Mouse (Mus musculus) layer of hippocampus, adult 2 months (tissue): ENCODE measurements at regions not wholly inside any gene's neighbourhood (a gene's known extent, or its start where the extent isn't known, plus 50 kb on each side); places are given as distances from the start of the nearest gene placed in this dataset.
A peak's percentile ranks its signal among the peaks of the same experiment; 100 is the strongest.

Experiments
- DNase-seq, 2 experiments: peaks; one replicate each; pipeline ENCODE4 v3.0.0; 2022; ENCODE audit warnings: low spot score in 2 of 2
- H3K27ac ChIP-seq: fragments of 200-600 bp; 2 replicates; pipeline ENCODE4 v1.8.1; 2022
- H3K4me3 ChIP-seq: fragments of 200-600 bp; 2 replicates; pipeline ENCODE4 v1.8.1; 2022; ENCODE audit warnings: mild to moderate bottlenecking
- CTCF ChIP-seq: fragments of 200-600 bp; conservative IDR thresholded peaks from 2 replicates; pipeline ENCODE4 v1.8.1; 2022; ENCODE audit warnings: antibody characterized with exemption, mild to moderate bottlenecking, moderate library complexity

DNA sequence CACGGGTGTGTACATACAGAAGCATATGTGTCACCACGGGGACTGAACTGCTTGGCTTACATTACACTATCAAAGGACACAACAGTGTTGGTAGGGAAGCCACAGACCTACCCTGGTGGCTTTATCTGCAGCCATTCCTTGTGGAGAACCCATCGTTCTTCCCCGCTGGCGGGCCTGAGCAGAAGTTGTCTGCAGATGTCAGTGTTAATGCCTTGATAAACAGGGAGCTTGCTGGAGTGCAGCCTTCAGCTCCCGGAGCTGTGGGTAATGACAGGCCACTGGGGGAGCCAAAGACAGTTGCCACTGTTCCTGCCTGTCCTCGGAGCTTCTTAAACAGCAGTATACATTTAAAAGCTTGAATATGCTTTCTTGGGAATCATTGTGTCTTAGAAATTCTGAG is 115.9 kb downstream of the H2al1j start:
- no peak overlapping the region for H3K27ac ChIP-seq
- peak; percentile 53 for TF ChIP-seq CTCF
- H3K4me3 ChIP-seq, result no peak overlapping the region
- DNase-seq, result no peak

DNA sequence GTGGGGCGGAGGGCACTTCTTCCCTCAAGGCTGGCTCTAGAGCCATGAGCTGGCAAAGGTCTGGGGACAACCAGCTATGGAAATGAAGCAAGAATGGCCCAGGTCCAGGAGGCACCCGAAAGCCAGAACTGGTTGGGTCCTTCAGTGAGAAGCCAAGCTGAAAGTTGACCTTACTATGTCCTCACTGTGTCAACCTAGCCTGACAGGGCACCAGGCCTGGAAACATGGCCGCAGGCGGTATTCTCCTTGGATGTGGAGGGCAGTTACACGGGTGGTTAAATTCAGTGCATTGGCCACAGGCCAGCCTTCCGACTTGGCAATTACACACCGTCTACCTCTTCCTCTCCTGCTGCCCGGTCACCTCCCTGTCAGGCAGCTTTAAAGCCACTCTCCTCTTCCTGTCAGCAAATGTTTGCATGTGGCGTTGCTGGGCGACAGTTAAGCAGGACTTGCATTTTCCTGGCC is 116.7 kb downstream of the H2al1j start:
- DNase-seq, result no peak
- no peak overlapping the region for H3K4me3 ChIP-seq
- TF ChIP-seq CTCF, result no peak
- no peak overlapping the region for H3K27ac ChIP-seq

DNA sequence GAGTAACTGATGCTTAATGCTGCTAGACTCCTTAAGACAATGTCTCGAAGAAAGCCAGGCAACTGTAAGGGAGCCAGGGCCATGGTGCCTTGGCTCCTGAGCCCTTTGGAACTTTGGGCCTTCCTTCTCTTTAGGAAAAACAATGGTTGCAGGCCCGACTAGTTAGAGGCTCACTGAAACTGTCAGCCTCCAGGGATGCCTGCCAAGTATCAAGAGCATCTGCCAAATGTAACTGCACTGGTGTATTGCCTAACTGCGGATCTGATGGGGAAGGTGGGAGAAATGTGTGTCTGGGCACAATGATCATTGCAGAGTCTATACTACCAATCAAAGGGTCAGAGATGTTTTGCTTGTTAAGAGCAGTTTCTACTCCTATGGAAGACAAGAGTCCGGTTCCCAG is 121.1 kb downstream of the H2al1j start:
- DNase-seq, result peak; percentile 45 to 48
- no peak for TF ChIP-seq CTCF
- Histone ChIP-seq H3K27ac (no peak overlapping the region), H3K4me3 (no peak overlapping the region)

DNA sequence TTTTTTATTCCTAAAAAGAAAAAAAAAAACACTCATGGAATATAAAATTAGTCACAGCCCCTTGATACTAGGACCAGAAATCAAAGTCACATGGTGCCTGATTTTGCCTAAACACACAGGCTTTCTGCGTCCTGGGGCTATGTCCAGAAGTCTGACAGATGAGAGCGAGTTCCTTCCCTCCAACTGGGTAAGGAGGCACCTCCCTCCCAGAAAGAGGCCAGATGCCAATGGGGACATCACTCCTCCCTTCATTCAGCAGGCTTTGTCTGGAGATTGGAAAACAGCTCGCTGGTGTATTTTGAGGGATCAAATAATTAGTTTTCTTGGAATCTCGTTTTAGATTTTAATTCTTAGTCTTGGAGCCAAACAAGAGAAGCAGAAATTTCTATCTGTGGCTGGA is 130.9 kb downstream of the H2al1j start:
- no peak overlapping the region for H3K4me3 ChIP-seq
- no peak overlapping the region for H3K27ac ChIP-seq
- TF ChIP-seq CTCF, result no peak
- DNase-seq, result no peak

DNA sequence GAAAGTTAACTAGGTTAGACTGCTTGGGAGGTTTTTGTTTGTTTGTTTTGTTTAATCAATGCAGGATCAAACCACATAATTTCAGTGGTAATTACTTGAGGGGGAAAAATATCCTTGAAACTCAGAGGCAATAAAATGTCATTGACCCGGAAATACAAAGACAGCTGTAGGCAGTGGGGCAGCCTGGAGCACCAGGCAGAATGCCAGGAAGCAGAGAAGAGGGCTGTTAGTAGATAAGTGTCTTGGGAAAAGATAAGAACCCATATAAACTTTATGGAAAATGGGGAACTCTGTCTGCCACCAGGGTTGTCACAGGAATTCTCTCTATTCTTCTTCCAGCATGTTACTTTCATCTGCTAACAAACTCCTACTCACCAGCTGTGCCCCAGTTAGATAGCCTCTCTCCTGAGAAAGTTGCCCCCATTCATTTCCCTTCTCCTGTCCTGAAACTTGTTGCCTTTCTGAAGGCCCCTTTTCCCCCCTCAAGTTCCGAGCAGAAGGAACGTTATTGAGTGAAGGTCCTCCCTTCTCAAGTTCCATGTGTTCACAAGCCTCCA is 136.4 kb downstream of the H2al1j start:
- no peak overlapping the region for H3K27ac ChIP-seq
- TF ChIP-seq CTCF, result no peak
- H3K4me3 ChIP-seq, result no peak overlapping the region
- no peak for DNase-seq

DNA sequence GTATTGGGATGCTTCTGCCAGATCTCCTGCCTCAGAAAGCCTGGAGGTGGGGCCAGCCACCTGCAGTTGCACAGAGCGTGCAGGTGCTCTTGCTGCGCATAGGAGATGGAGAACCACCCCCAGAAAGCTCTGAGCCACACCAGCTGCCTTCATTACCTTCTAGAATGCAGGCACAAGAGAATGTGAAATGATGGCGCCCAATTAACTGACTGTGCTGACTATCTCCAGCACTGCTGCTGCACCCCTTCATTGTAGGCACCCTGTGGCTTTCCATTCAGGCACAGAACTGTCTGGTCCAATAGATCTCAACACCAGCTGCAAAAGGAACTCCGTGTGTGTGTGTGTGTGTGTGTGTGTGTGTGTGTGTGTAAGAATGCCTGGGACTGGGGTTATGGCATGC is 138.6 kb downstream of the H2al1j start:
- no peak overlapping the region for H3K4me3 ChIP-seq
- H3K27ac ChIP-seq, result no peak overlapping the region
- TF ChIP-seq CTCF, result no peak
- DNase-seq, result no peak

DNA sequence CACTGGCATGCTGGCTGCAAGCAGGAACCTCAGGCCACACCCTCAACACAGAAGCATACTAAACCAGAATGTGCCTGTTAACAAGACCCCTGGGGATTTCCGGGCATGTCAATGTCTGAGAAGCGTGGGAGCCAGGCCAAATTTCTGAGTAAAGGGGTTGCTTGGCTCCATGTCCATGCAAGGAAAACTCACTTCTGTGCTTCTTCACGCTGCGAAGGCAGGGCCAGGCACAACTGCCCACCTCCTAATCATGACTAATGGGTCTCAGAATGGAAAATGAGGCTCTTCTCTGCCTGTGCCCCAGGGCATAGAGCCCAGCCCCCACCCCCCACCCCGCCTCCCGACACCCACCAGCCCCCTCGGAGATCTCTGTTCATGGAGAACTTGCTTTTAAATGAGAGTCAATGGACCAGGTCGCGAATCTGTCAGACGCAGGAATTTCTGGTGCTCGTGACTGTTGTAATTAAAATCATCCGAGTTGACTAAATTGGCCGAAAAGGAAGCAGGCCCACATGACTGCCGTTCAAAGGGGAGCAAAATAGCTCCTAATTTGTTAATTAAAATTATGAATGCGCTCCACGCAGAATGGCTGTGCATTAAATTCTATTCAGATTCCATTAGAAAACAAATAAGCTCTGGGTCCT is 152.2 kb downstream of the H2al1j start:
- Histone ChIP-seq H3K4me3 (no peak overlapping the region), H3K27ac (no peak overlapping the region)
- no peak for DNase-seq
- no peak for TF ChIP-seq CTCF

DNA sequence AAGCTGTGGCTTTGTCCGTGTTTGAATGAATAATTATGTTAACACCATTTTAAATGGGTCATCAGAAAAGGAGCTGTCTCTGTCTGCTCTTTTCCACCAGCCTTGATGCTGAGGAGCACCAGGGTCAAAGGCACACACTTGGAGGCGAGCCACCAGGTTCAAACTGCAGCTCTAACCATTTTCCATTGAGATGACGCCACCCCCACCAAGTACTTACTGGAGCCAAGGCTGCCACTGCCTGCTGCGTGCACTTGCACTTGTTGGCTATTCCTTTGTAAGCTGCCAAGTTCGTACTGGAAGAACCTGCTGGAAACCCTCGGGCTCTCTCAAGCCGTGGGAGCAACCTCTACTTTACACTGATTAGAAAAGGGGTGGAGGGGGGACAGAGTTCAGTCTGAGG is 154.5 kb downstream of the H2al1j start:
- Histone ChIP-seq H3K27ac (no peak overlapping the region), H3K4me3 (no peak overlapping the region)
- no peak for TF ChIP-seq CTCF
- peak in 1 of 2 experiments; percentile 2 for DNase-seq

DNA sequence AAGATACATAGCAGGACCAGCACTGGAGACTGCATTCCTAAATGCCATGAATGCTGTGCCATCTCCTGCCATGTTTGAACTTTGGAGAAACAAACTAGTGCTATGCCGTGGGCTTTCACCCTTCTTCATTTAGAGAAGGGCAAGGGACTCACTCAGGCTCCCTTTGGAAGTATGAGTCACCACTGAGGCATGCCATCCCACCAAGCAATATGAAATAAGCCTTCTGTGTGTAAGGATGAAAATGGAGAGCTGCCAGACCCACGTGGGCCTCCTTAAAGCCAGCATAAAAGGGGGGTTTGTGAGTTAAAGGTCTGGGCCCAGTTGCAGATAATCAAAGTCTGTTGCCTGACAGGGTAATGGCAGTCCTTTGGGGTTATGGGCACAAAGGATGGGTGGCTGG is 159.0 kb downstream of the H2al1j start:
- H3K4me3 ChIP-seq, result no peak overlapping the region
- H3K27ac ChIP-seq, result no peak overlapping the region
- no peak for DNase-seq
- no peak for TF ChIP-seq CTCF

DNA sequence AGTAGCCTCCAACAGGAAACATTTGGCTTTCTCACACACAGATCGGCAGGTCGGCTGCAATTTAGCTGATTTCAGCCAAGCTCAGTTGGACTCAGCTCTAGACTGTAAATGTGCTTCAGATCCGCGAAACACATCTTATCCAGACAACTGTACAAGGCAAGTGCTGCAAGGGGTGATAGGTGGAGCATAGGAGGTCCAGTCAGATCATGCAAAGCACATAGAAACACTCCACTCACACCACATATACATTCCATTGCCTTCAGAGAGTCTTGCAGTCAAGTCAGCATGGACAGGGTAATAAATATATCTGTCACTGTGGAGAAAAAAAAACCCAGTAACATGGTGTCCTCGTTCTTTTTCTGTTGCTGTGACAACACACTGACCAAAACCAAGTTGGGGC is 160.3 kb downstream of the H2al1j start:
- no peak for DNase-seq
- H3K27ac ChIP-seq, result no peak overlapping the region

DNA sequence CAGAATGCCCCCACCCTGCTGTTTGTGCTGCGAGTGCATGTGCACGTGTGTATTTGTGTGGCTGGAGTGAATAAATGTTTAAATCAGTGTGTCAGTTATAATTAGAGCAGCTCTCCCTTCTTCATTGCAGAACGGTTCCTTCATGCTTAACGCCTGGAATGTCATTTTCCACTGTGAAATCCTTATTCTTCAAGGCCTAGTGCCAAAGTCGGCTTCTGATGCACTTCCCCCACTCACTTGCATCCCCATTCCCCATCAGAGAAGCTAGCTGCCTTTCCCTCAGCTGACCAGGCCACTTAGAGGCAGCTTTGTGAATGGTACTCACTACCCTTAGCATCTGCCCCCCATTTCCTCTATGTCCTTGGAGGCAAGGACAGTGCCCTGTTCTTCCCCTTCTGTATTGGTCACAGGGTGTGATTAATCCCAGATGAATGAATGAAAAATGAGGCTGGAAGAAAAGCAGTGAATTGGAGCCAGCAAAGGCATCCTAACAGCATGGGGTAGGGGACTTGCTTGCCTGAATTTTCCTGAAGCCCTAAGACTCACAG is 162.6 kb downstream of the H2al1j start:
- Histone ChIP-seq H3K27ac (no peak overlapping the region), H3K4me3 (no peak overlapping the region)
- no peak for DNase-seq
- TF ChIP-seq CTCF, result no peak

More for the DNA sequence above, 160.3 kb downstream of the H2al1j start:
- no peak overlapping the region for H3K4me3 ChIP-seq
- no peak for TF ChIP-seq CTCF

DNA sequence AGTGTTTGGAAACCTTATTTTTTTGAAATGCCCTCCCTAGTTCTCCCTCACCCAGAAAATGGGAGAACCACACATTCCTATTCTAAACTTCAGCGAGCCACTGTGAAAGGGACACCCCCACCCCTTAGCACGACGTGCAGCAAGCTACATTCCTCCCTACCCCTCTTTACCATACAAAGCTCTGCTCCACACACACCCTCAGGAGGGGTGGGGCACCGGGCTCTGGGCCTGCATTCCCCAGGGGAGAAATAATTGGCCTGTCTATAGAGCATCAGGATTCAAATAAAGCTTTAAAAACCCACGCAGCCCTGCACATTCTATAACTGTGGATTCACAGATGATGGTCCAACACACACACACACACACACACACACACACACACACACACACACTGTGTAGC is 163.6 kb downstream of the H2al1j start:
- no peak overlapping the region for H3K27ac ChIP-seq
- DNase-seq, result no peak
- H3K4me3 ChIP-seq, result no peak overlapping the region
- no peak for TF ChIP-seq CTCF

DNA sequence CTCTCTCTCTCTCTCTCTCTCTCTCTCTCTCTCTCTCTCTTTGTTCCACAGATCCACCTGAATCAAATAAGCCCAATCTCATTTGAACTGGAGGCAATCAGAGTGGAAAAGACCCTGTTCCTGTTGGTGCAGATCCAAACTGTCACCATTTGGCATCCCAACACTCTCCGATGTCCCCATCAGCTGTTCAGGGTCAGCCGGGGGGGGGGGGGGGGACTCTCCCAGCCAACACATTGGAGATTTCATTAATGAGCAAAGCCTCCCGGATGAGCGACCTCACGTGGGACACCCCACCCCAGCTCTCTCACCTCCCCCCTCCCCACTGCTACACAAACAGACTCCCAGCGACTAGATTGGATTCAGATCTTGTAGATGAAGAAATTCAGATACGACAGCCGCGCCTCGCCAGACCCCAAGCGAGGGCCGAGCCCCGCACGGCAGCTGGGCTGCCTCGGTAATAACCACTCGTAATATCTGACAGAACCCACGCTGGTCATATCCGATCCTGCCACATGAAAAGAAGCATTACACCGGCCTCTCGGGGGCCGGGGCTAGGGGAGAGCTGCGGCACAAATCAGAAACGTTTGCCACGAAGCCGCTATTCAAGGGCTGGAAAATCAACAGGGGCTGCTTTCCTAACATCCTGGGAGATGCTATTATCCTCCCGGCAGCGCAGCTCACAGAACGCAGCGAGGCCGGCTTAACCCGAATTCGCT is 164.2 kb downstream of the H2al1j start:
- no peak for TF ChIP-seq CTCF
- Histone ChIP-seq H3K4me3 (no peak overlapping the region), H3K27ac (no peak overlapping the region)
- no peak for DNase-seq
